Mouse (Mus musculus) midbrain, embryonic 14.5 days (tissue): ENCODE data around the gene Mfsd7a. TPM values are rescaled to one million over a fixed set of nuclear protein-coding genes. Genes with fewer than 3 reads are reported as not detected.

ENCODE experiments used
- ATAC-seq: fragments of 200-750 bp; cut with Nextera tagmentation; 2 replicates; pipeline ENCODE4 v1.8.0; 2017; ENCODE audit warnings: moderate number of reproducible peaks, moderate library complexity; ENCODE audit not compliant: low FRiP score, low TSS enrichment
- DNase-seq: peaks from one replicate; pipeline ENCODE4 v3.0.0-alpha.2; 2015
- H3K27ac ChIP-seq: fragments of 300-500 bp; sonication (generic); replicated peaks from 2 replicates; pipeline ENCODE4 v1.5.1; 2014; ENCODE audit warnings: mild to moderate bottlenecking, low read depth, low read length, moderate library complexity
- H3K27me3 ChIP-seq: fragments of 300-500 bp; sonication (generic); 2 replicates; pipeline ENCODE4 v1.6.1; 2014; ENCODE audit warnings: low read length, control low read depth, mixed read lengths; ENCODE audit not compliant: control insufficient read depth, insufficient read depth
- H3K36me3 ChIP-seq: fragments of 300-500 bp; sonication (generic); 2 replicates; pipeline ENCODE4 v1.6.1; 2014; ENCODE audit warnings: low read length, control low read depth; ENCODE audit not compliant: control insufficient read depth, insufficient read depth
- H3K4me1 ChIP-seq: fragments of 300-500 bp; sonication (generic); 2 replicates; pipeline ENCODE4 v1.6.1; 2014; ENCODE audit warnings: mild to moderate bottlenecking, antibody characterized with exemption, low read length, control low read depth; ENCODE audit not compliant: control insufficient read depth, insufficient read depth
- H3K4me2 ChIP-seq: fragments of 300-500 bp; sonication (generic); 2 replicates; pipeline ENCODE4 v1.6.1; 2014; ENCODE audit warnings: mild to moderate bottlenecking, low read length, moderate library complexity
- H3K4me3 ChIP-seq: fragments of 300-500 bp; sonication (generic); replicated peaks from 2 replicates; pipeline ENCODE4 v1.5.1; 2014; ENCODE audit warnings: low read depth, low read length
- H3K9ac ChIP-seq: fragments of 300-500 bp; sonication (generic); replicated peaks from 2 replicates; pipeline ENCODE4 v1.6.1; 2014; ENCODE audit warnings: mild to moderate bottlenecking, low read length, moderate library complexity
- H3K9me3 ChIP-seq: fragments of 300-500 bp; sonication (generic); 2 replicates; pipeline ENCODE4 v1.6.1; 2016; ENCODE audit warnings: low read length, control low read depth, mixed read lengths; ENCODE audit not compliant: control insufficient read depth
- WGBS: fragments of 180-500 bp; shearing (Covaris S2); extraction: QIAGEN DNeasy Blood & Tissue Kit; methylation state at CpG from one replicate; pipeline ENCODE4 v1.1.7; 2014; 5-methylcytosine and 5-hydroxymethylcytosine counted together
- polyA plus RNA-seq: library from polyadenylated mRNA; unstranded; fragments of >200 nt; fragmentation: Nextera tagmentation; extraction: Ambion mirVana; gene quantifications from 2 replicates; pipeline ENCODE4 v1.2.1, GENCODE M21; 2014

The Mfsd7a gene
- polyA plus RNA-seq, 1 experiment from 2014 or later: not detected

- H3K4me2 ChIP-seq: no peak overlapping the region
- DNase-seq (no peak), ATAC-seq (no peak)
- no peaks in the 10 kb centered on the region for H3K27me3 ChIP-seq
- H3K9me3 ChIP-seq: no peaks in the 10 kb centered on the region
- peaks cover 44% of the 10 kb centered on the region for H3K4me1 ChIP-seq
- no peak overlapping the region for H3K4me3 ChIP-seq
- H3K9ac ChIP-seq: no peak overlapping the region
- 91% methylated on average over 6 of the region's 6 CpGs for WGBS
- H3K36me3 ChIP-seq: 0 out of 2 replicates have a peak, but pooled peaks cover 3% of the 10 kb centered on the region
- no peak overlapping the region for H3K27ac ChIP-seq
These were observed 16.6 kb upstream of the Mfsd7a start for GRCm38 (mm10) chr5:108465131-108465891.

GRCm38 (mm10) chr5:108462446-108462845 is 13.8 kb upstream of the Mfsd7a start:
- H3K27me3 ChIP-seq: 0 out of 2 replicates have a peak, but pooled peaks cover 6% of the 10 kb centered on the region
- ATAC-seq: no peak
- 42% methylated on average over 4 of the region's 4 CpGs for WGBS

GRCm38 (mm10) chr5:108461082-108462065 is 12.7 kb upstream of the Mfsd7a start, which contains the start of gene Pcgf3:
TSS of gene Pcgf3 (plus strand) at chr5:108461232.
- Histone ChIP-seq H3K27me3 (0 out of 2 replicates have a peak, but pooled peaks cover 6% of the 10 kb centered on the region), H3K9me3 (no peaks in the 10 kb centered on the region), H3K4me3 (peak within 1 kb of the TSS; percentile 85), H3K4me1 (peaks cover 42% of the 10 kb centered on the region), H3K27ac (peak within 1 kb of the TSS; percentile 89), H3K4me2 (peak within 1 kb of the TSS; percentile 95), H3K9ac (peak within 1 kb of the TSS; percentile 100), H3K36me3 (no peaks in the 10 kb centered on the region)
- DNase-seq (peak; percentile 98), ATAC-seq (peak; percentile 97)
- 1% methylated on average over 53 of the region's 62 CpGs for WGBS

More at GRCm38 (mm10) chr5:108462446-108462845, 13.8 kb upstream of the Mfsd7a start:
- 0 out of 2 replicates have a peak, but pooled peaks cover 3% of the 10 kb centered on the region for H3K36me3 ChIP-seq
- peak overlapping the region; percentile 85 for H3K4me3 ChIP-seq
- H3K9ac ChIP-seq: peak overlapping the region; percentile 100
- 0 out of 2 replicates have a peak overlapping the region, but pooled peaks have one; percentile 89 for H3K27ac ChIP-seq
- H3K4me1 ChIP-seq: peaks cover 44% of the 10 kb centered on the region
- peak overlapping the region; percentile 95 for H3K4me2 ChIP-seq
- DNase-seq: no peak
- no peaks in the 10 kb centered on the region for H3K9me3 ChIP-seq

- WGBS: 48% methylated on average over 6 of the region's 6 CpGs
- DNase-seq: peak; percentile 7
- H3K27me3 ChIP-seq: 0 out of 2 replicates have a peak, but pooled peaks cover 6% of the 10 kb centered on the region
- peak overlapping the region; percentile 100; the same call in 1 of the 2 replicates for H3K9ac ChIP-seq
- H3K27ac ChIP-seq: no peak overlapping the region
- H3K36me3 ChIP-seq: no peaks in the 10 kb centered on the region
- no peak for ATAC-seq
- H3K4me2 ChIP-seq: peak overlapping the region; percentile 95
- H3K9me3 ChIP-seq: no peaks in the 10 kb centered on the region
- H3K4me1 ChIP-seq: peaks cover 35% of the 10 kb centered on the region
- H3K4me3 ChIP-seq: peak overlapping the region; percentile 85
These were observed 11.8 kb upstream of the Mfsd7a start for GRCm38 (mm10) chr5:108460461-108460860.

GRCm38 (mm10) chr5:108458706-108459105 is 10.0 kb upstream of the Mfsd7a start:
- H3K4me1 ChIP-seq: peaks cover 22% of the 10 kb centered on the region
- no peak overlapping the region for H3K9ac ChIP-seq
- no peak overlapping the region for H3K4me2 ChIP-seq
- H3K27ac ChIP-seq: no peak overlapping the region
- DNase-seq (no peak), ATAC-seq (no peak)
- 77% methylated on average over 2 of the region's 2 CpGs for WGBS
- H3K27me3 ChIP-seq: 0 out of 2 replicates have a peak, but pooled peaks cover 6% of the 10 kb centered on the region
- no peaks in the 10 kb centered on the region for H3K9me3 ChIP-seq
- no peaks in the 10 kb centered on the region for H3K36me3 ChIP-seq
- H3K4me3 ChIP-seq: no peak overlapping the region

GRCm38 (mm10) chr5:108454094-108454493 is 5.4 kb upstream of the Mfsd7a start:
- 52% methylated on average over 3 of the region's 3 CpGs for WGBS
- Histone ChIP-seq H3K27me3 (0 out of 2 replicates have a peak, but pooled peaks cover 11% of the 10 kb centered on the region), H3K9ac (no peak overlapping the region), H3K27ac (no peak overlapping the region), H3K4me1 (no peaks in the 10 kb centered on the region), H3K4me2 (no peak overlapping the region), H3K4me3 (no peak overlapping the region), H3K36me3 (no peaks in the 10 kb centered on the region), H3K9me3 (no peaks in the 10 kb centered on the region)
- no peak for ATAC-seq
- no peak for DNase-seq

GRCm38 (mm10) chr5:108452422-108452821 is 3.7 kb upstream of the Mfsd7a start:
- ATAC-seq (no peak), DNase-seq (no peak)
- Histone ChIP-seq H3K36me3 (no peaks in the 10 kb centered on the region), H3K27ac (no peak overlapping the region), H3K4me1 (peaks cover 4% of the 10 kb centered on the region; the same call in 1 of the 2 replicates), H3K4me2 (no peak overlapping the region), H3K9me3 (no peaks in the 10 kb centered on the region), H3K4me3 (no peak overlapping the region), H3K27me3 (peaks cover 14% of the 10 kb centered on the region; the same call in 1 of the 2 replicates), H3K9ac (no peak overlapping the region)
- 87% methylated on average over 1 of the region's 1 CpGs for WGBS

GRCm38 (mm10) chr5:108451611-108452010 is 2.9 kb upstream of the Mfsd7a start:
- Histone ChIP-seq H3K27ac (no peak overlapping the region), H3K4me3 (no peak overlapping the region), H3K9ac (no peak overlapping the region), H3K9me3 (no peaks in the 10 kb centered on the region), H3K4me2 (no peak overlapping the region), H3K27me3 (peaks cover 14% of the 10 kb centered on the region; the same call in 1 of the 2 replicates), H3K4me1 (peaks cover 4% of the 10 kb centered on the region; the same call in 1 of the 2 replicates), H3K36me3 (no peaks in the 10 kb centered on the region)
- 83% methylated on average over 1 of the region's 1 CpGs for WGBS
- ATAC-seq: no peak
- no peak for DNase-seq
